Mouse (Mus musculus) hindbrain, embryonic 11.5 days (tissue): ENCODE data around the gene Ifi27l2a. TPM values are rescaled to one million over a fixed set of nuclear protein-coding genes. Genes with fewer than 3 reads are reported as not detected.

ENCODE experiments used
- ATAC-seq: fragments of 200-750 bp; cut with Nextera tagmentation; 2 replicates; pipeline ENCODE4 v1.8.0; 2017; ENCODE audit warnings: mild to moderate bottlenecking, moderate TSS enrichment, moderate library complexity; ENCODE audit not compliant: low FRiP score
- DNase-seq: peaks from one replicate; pipeline ENCODE4 v3.0.0-alpha.2; 2015; ENCODE audit warnings: low spot score
- H3K27ac ChIP-seq: fragments of 300-500 bp; sonication (generic); 2 replicates; pipeline ENCODE4 v1.5.1; 2014; ENCODE audit warnings: mild to moderate bottlenecking, low read depth, low read length
- H3K27me3 ChIP-seq: fragments of 300-500 bp; sonication (generic); 2 replicates; pipeline ENCODE4 v1.6.1; 2014; ENCODE audit warnings: mild to moderate bottlenecking, low read length, moderate library complexity, mixed read lengths; ENCODE audit not compliant: control insufficient read depth, insufficient read depth
- H3K36me3 ChIP-seq: fragments of 300-500 bp; sonication (generic); 2 replicates; pipeline ENCODE4 v1.6.1; 2014; ENCODE audit warnings: mild to moderate bottlenecking, low read length, moderate library complexity, mixed read lengths; ENCODE audit not compliant: control insufficient read depth, insufficient read depth
- H3K4me1 ChIP-seq: fragments of 300-500 bp; sonication (generic); replicated peaks from 2 replicates; pipeline ENCODE4 v1.6.1; 2014; ENCODE audit warnings: low read length, mixed read lengths; ENCODE audit not compliant: control insufficient read depth, insufficient read depth
- H3K4me2 ChIP-seq: fragments of 300-500 bp; sonication (generic); replicated peaks from 2 replicates; pipeline ENCODE4 v1.6.1; 2014; ENCODE audit warnings: mild to moderate bottlenecking, low read depth, low read length
- H3K4me3 ChIP-seq: fragments of 300-500 bp; sonication (generic); 2 replicates; pipeline ENCODE4 v1.5.1; 2014; ENCODE audit warnings: low read depth, low read length
- H3K9ac ChIP-seq: fragments of 300-500 bp; sonication (generic); 2 replicates; pipeline ENCODE4 v1.6.1; 2014; ENCODE audit warnings: low read depth, low read length
- H3K9me3 ChIP-seq: fragments of 300-500 bp; sonication (generic); 2 replicates; pipeline ENCODE4 v1.6.1; 2016; ENCODE audit warnings: low read length; ENCODE audit not compliant: control insufficient read depth
- whole genome bisulfite sequencing: fragments of 180-500 bp; shearing (Covaris S2); extraction: QIAGEN DNeasy Blood & Tissue Kit; methylation state at CpG from one replicate; pipeline ENCODE4 v1.1.7; 2014; 5-methylcytosine and 5-hydroxymethylcytosine counted together
- polyA plus RNA-seq: library from polyadenylated mRNA; unstranded; fragments of >200 nt; fragmentation: Nextera tagmentation; extraction: Ambion mirVana; gene quantifications from 2 replicates; pipeline ENCODE4 v1.2.1, GENCODE M21; 2014

Gene Ifi27l2a
- polyA plus RNA-seq, 1 experiment from 2014 or later = 1.7 TPM

GRCm38 (mm10) chr12:103434861-103435260 lies 8.6 kb downstream of the Ifi27l2a start:
- Histone ChIP-seq H3K4me3 (no peak overlapping the region), H3K27ac (no peak overlapping the region), H3K27me3 (no peaks in the 10 kb centered on the region), H3K9ac (no peak overlapping the region), H3K9me3 (no peaks in the 10 kb centered on the region), H3K4me1 (no peaks in the 10 kb centered on the region), H3K36me3 (no peaks in the 10 kb centered on the region), H3K4me2 (no peak overlapping the region)
- DNase-seq (no peak), ATAC-seq (no peak)

- Histone ChIP-seq H3K4me2 (no peak within 1 kb of the TSS), H3K9ac (no peak within 1 kb of the TSS), H3K4me3 (no peak within 1 kb of the TSS), H3K27ac (no peak within 1 kb of the TSS), H3K4me1 (no peaks in the 10 kb centered on the region), H3K27me3 (no peaks in the 10 kb centered on the region), H3K9me3 (no peaks in the 10 kb centered on the region), H3K36me3 (no peaks in the 10 kb centered on the region)
- ATAC-seq (no peak), DNase-seq (no peak)
- WGBS = 77% methylated on average over 8 of the region's 8 CpGs
These were observed 9.3 kb downstream of the Ifi27l2a start, which contains the start of gene Ifi27 for GRCm38 (mm10) chr12:103433986-103434731. Gene Ifi27, plus strand, starts transcription at chr12:103434211.

GRCm38 (mm10) chr12:103433430-103433829 lies 10.1 kb downstream of the Ifi27l2a start:
- no peak for DNase-seq
- no peaks in the 10 kb centered on the region for H3K36me3 ChIP-seq
- no peaks in the 10 kb centered on the region for H3K9me3 ChIP-seq
- no peak overlapping the region for H3K9ac ChIP-seq
- no peak overlapping the region for H3K27ac ChIP-seq
- ATAC-seq = no peak
- no peak overlapping the region for H3K4me3 ChIP-seq
- no peak overlapping the region for H3K4me2 ChIP-seq
- no peaks in the 10 kb centered on the region for H3K27me3 ChIP-seq
- H3K4me1 ChIP-seq = no peaks in the 10 kb centered on the region
- WGBS = 93% methylated on average over 2 of the region's 2 CpGs

- WGBS = 88% methylated on average over 7 of the region's 7 CpGs
These were observed 16.8 kb downstream of the Ifi27l2a start for GRCm38 (mm10) chr12:103426710-103427109.

GRCm38 (mm10) chr12:103425729-103426470 lies 17.6 kb downstream of the Ifi27l2a start, which contains the start of gene Ddx24:
Gene Ddx24, minus strand, starts transcription at chr12:103425830.
- WGBS = 2% methylated on average over 33 of the region's 33 CpGs
- peak; percentile 100 for ATAC-seq
- H3K27me3 ChIP-seq = no peaks in the 10 kb centered on the region
- H3K4me3 ChIP-seq = peak within 1 kb of the TSS; percentile 95
- no peaks in the 10 kb centered on the region for H3K4me1 ChIP-seq
- H3K4me2 ChIP-seq = peak within 1 kb of the TSS; percentile 77
- H3K9ac ChIP-seq = peak within 1 kb of the TSS; percentile 83
- no peaks in the 10 kb centered on the region for H3K36me3 ChIP-seq
- no peak within 1 kb of the TSS for H3K27ac ChIP-seq
- no peaks in the 10 kb centered on the region for H3K9me3 ChIP-seq
- peak; percentile 99 for DNase-seq

More at GRCm38 (mm10) chr12:103426710-103427109, 16.8 kb downstream of the Ifi27l2a start:
- Histone ChIP-seq H3K4me1 (no peaks in the 10 kb centered on the region), H3K9ac (no peak overlapping the region), H3K36me3 (no peaks in the 10 kb centered on the region), H3K27ac (no peak overlapping the region), H3K9me3 (no peaks in the 10 kb centered on the region), H3K27me3 (no peaks in the 10 kb centered on the region), H3K4me2 (no peak overlapping the region), H3K4me3 (no peak overlapping the region)
- DNase-seq = no peak
- ATAC-seq = no peak

- Histone ChIP-seq H3K36me3 (no peaks in the 10 kb centered on the region), H3K27ac (no peak overlapping the region), H3K4me2 (peak overlapping the region; percentile 77), H3K9me3 (no peaks in the 10 kb centered on the region), H3K4me3 (peak overlapping the region; percentile 95), H3K4me1 (no peaks in the 10 kb centered on the region), H3K9ac (peak overlapping the region; percentile 83), H3K27me3 (no peaks in the 10 kb centered on the region)
- no peak; the same call in 1 of the 2 replicates for ATAC-seq
- DNase-seq = no peak
- WGBS = 12% methylated on average over 33 of the region's 33 CpGs
These were observed 18.3 kb downstream of the Ifi27l2a start for GRCm38 (mm10) chr12:103425016-103425728.

- WGBS = 94% methylated on average over 10 of the region's 10 CpGs
- Histone ChIP-seq H3K9me3 (no peaks in the 10 kb centered on the region), H3K27ac (no peak overlapping the region), H3K4me3 (no peak overlapping the region), H3K9ac (no peak overlapping the region), H3K4me1 (no peaks in the 10 kb centered on the region), H3K4me2 (no peak overlapping the region), H3K36me3 (peaks cover 18% of the 10 kb centered on the region), H3K27me3 (no peaks in the 10 kb centered on the region)
- DNase-seq (no peak), ATAC-seq (no peak)
These were observed 35.3 kb downstream of the Ifi27l2a start for GRCm38 (mm10) chr12:103408144-103408543.

GRCm38 (mm10) chr12:103407720-103408119 lies 35.8 kb downstream of the Ifi27l2a start, which contains the start of gene 9330161L09Rik:
Gene 9330161L09Rik, minus strand, starts transcription at chr12:103407820.
- Histone ChIP-seq H3K27me3 (no peaks in the 10 kb centered on the region), H3K27ac (no peak within 1 kb of the TSS), H3K4me2 (no peak within 1 kb of the TSS), H3K4me1 (no peaks in the 10 kb centered on the region), H3K4me3 (no peak within 1 kb of the TSS), H3K36me3 (peaks cover 18% of the 10 kb centered on the region), H3K9me3 (no peaks in the 10 kb centered on the region), H3K9ac (no peak within 1 kb of the TSS)
- WGBS = 89% methylated on average over 4 of the region's 4 CpGs
- no peak for DNase-seq
- ATAC-seq = no peak
